Mouse (Mus musculus) liver, embryonic 14.5 days (tissue): ENCODE results near the gene Gm7138.
"Not testable (repeated sequence)": the region's sequence is repeated elsewhere in the genome, so short reads cannot be mapped to it uniquely, and the experiment has no call there.

ENCODE experiments used
- CTCF ChIP-seq: IDR thresholded peaks from 2 replicates; pipeline ENCODE4 v1.5.1; 2016; ENCODE audit warnings: antibody characterized with exemption, low read depth, control low read depth
- EP300 ChIP-seq: IDR thresholded peaks from 2 replicates; pipeline ENCODE4 v1.6.1; 2016; ENCODE audit warnings: antibody characterized with exemption, low read depth

DNA sequence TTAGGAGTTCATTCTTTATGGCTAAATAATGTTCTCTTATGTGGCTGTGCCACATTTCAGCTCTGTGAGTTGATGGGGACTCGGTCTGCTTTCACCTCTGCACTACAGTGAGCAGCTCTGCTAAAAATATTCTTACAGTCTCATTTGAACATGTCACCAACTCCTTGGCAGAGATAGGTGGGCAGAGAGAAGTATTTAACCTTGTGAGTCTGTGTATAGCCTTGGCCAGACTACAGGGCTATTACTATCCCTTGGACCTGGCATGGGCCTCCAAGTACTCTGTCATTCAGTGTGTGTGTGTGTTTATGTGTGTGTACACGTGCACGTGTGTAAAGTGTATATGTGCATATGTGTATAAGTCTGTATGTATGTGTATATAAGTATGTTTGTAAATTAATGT lies 6.7 kb upstream of the Gm7138 start:
- not testable (repeated sequence) for TF ChIP-seq CTCF, EP300
